Mouse (Mus musculus): ENCODE results near the gene Insm2.
"Not testable (repeated sequence)": the region's sequence is repeated elsewhere in the genome, so short reads cannot be mapped to it uniquely, and the experiment has no call there.

Insm2 gene

GRCm38 (mm10) chr12:55598887-55599561 is at the start of gene Insm2:
Insm2 (plus strand) TSS chr12:55599427.
- DNase-seq (ENCODE audit: low read depth, low spot score) = no peak

- DNase-seq (ENCODE audit: low read depth, low spot score) = not testable (repeated sequence)
Measured at GRCm38 (mm10) chr12:55554901-55555300, 44.3 kb upstream of the Insm2 start.

GRCm38 (mm10) chr12:55557866-55558265 is 41.4 kb upstream of the Insm2 start:
- DNase-seq (ENCODE audit: low read depth, low spot score) = no peak

- DNase-seq (ENCODE audit: low read depth, low spot score) = no peak
Measured at GRCm38 (mm10) chr12:55559184-55559855, 39.9 kb upstream of the Insm2 start.

- no peak for DNase-seq (ENCODE audit: low read depth, low spot score)
Measured at GRCm38 (mm10) chr12:55560025-55560690, 39.1 kb upstream of the Insm2 start.

- DNase-seq (ENCODE audit: low read depth, low spot score) = no peak
Measured at GRCm38 (mm10) chr12:55563742-55564141, 35.5 kb upstream of the Insm2 start.

- no peak for DNase-seq (ENCODE audit: low read depth, low spot score)
Measured at GRCm38 (mm10) chr12:55564187-55564963, 34.9 kb upstream of the Insm2 start.

GRCm38 (mm10) chr12:55565206-55565605 is 34.0 kb upstream of the Insm2 start, which contains the start of gene Aldoart2:
Aldoart2 (plus strand) TSS chr12:55565239.
- DNase-seq (ENCODE audit: low read depth, low spot score) = no peak

- no peak for DNase-seq (ENCODE audit: low read depth, low spot score)
Measured at GRCm38 (mm10) chr12:55565867-55566266, 33.4 kb upstream of the Insm2 start.

GRCm38 (mm10) chr12:55566837-55567236 is 32.4 kb upstream of the Insm2 start:
- DNase-seq (ENCODE audit: low read depth, low spot score) = no peak

GRCm38 (mm10) chr12:55568466-55568865 is 30.8 kb upstream of the Insm2 start:
- no peak for DNase-seq (ENCODE audit: low read depth, low spot score)

GRCm38 (mm10) chr12:55569676-55570075 is 29.6 kb upstream of the Insm2 start:
- DNase-seq (ENCODE audit: low read depth, low spot score) = no peak

GRCm38 (mm10) chr12:55570646-55571045 is 28.6 kb upstream of the Insm2 start:
- DNase-seq (ENCODE audit: low read depth, low spot score) = no peak

GRCm38 (mm10) chr12:55571181-55571580 is 28.0 kb upstream of the Insm2 start:
- no peak for DNase-seq (ENCODE audit: low read depth, low spot score)

GRCm38 (mm10) chr12:55571661-55572060 is 27.6 kb upstream of the Insm2 start:
- no peak for DNase-seq (ENCODE audit: low read depth, low spot score)

GRCm38 (mm10) chr12:55573089-55573488 is 26.1 kb upstream of the Insm2 start:
- DNase-seq (ENCODE audit: low read depth, low spot score) = no peak

GRCm38 (mm10) chr12:55573794-55574193 is 25.4 kb upstream of the Insm2 start:
- no peak for DNase-seq (ENCODE audit: low read depth, low spot score)

- not testable (repeated sequence) for DNase-seq (ENCODE audit: low read depth, low spot score)
Measured at GRCm38 (mm10) chr12:55586936-55587335, 12.3 kb upstream of the Insm2 start.

GRCm38 (mm10) chr12:55598537-55598886 is 715 bp upstream of the Insm2 start:
- DNase-seq (ENCODE audit: low read depth, low spot score) = no peak

GRCm38 (mm10) chr12:55599639-55600502 is 644 bp downstream of the Insm2 start:
- no peak for DNase-seq (ENCODE audit: low read depth, low spot score)

- DNase-seq (ENCODE audit: low read depth, low spot score) = no peak
Measured at GRCm38 (mm10) chr12:55600503-55600994, 1.3 kb downstream of the Insm2 start.

Measured in c-Kit-negative CD71-positive TER-119-positive erythroid progenitor cells, embryonic 14.5 days (primary cell).